Mouse (Mus musculus) G1E-ER4 (cell line): ENCODE results near the gene Ebp. TPM values are rescaled to one million over a fixed set of nuclear protein-coding genes. Genes with fewer than 3 reads are reported as not detected.

ENCODE experiments used
- GATA1 ChIP-seq: IDR thresholded peaks from one replicate; pipeline ENCODE4 v1.8.0; 2012; ENCODE audit warnings: low read length, inconsistent platforms
- polyA plus RNA-seq: library from polyadenylated mRNA; stranded (reverse); fragments of >175 nt; gene quantifications from 2 replicates; pipeline ENCODE4 v1.2.3, GENCODE M21; 2012

Ebp gene
- polyA plus RNA-seq, 1 experiment: 3.6 TPM

- TF ChIP-seq GATA1: no peak
Observed at GRCm38 (mm10) chrX:8205551-8205950, 12.2 kb upstream of the Ebp start.

- no peak for TF ChIP-seq GATA1
Observed at GRCm38 (mm10) chrX:8205088-8205487, 11.8 kb upstream of the Ebp start.

- TF ChIP-seq GATA1: no peak
Observed at GRCm38 (mm10) chrX:8204076-8204475, 10.8 kb upstream of the Ebp start.

- no peak for TF ChIP-seq GATA1
Observed at GRCm38 (mm10) chrX:8203105-8203504, 9.8 kb upstream of the Ebp start.

GRCm38 (mm10) chrX:8192640-8193418 lies 483 bp downstream of the Ebp start:
- no peak for TF ChIP-seq GATA1

GRCm38 (mm10) chrX:8192126-8192639 lies 1.1 kb downstream of the Ebp start:
- TF ChIP-seq GATA1: no peak

GRCm38 (mm10) chrX:8182871-8183540 lies 10.3 kb downstream of the Ebp start:
- no peak for TF ChIP-seq GATA1

- TF ChIP-seq GATA1: no peak
Observed at GRCm38 (mm10) chrX:8179646-8180045, 13.7 kb downstream of the Ebp start.

GRCm38 (mm10) chrX:8178871-8179270 lies 14.4 kb downstream of the Ebp start:
- TF ChIP-seq GATA1: no peak

- no peak for TF ChIP-seq GATA1
Observed at GRCm38 (mm10) chrX:8175504-8176385, 17.6 kb downstream of the Ebp start, which contains the start of gene Tbc1d25. Tbc1d25 (minus strand) TSS chrX:8176181.

GRCm38 (mm10) chrX:8175169-8175503 lies 18.2 kb downstream of the Ebp start:
- no peak for TF ChIP-seq GATA1

- TF ChIP-seq GATA1: no peak
Observed at GRCm38 (mm10) chrX:8167716-8168647, 25.3 kb downstream of the Ebp start.

- TF ChIP-seq GATA1: no peak
Observed at GRCm38 (mm10) chrX:8164471-8164870, 28.8 kb downstream of the Ebp start.

- no peak for TF ChIP-seq GATA1
Observed at GRCm38 (mm10) chrX:8163076-8163475, 30.2 kb downstream of the Ebp start.
